Mouse (Mus musculus): ENCODE measurements at regions not wholly inside any gene's neighbourhood (a gene's known extent, or its start where the extent isn't known, plus 50 kb on each side); places are given as distances from the start of the nearest gene placed in this dataset.

DNA sequence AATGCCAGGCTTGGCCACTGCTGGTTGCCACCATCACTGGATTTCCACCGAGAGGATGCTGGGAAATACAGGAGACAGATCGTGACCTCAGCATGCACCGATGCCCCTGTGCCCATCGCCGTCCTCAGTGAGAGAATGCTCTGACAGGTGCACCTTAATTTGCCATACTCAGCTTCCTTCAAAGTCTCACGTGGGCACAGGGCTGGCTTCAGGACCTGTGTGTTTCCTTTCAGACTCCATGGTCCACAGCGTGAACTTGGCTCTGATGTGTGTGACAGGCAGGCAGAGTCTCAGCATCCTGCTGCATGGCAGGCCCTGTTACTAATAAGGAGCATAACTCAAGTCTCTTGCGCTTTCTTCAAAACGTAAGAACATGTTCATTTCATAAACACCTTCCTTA is 246.6 kb downstream of the Agtpbp1 start:
- no peak for TF ChIP-seq CTCF (IDR thresholded peaks at IDR 0.05; ENCODE audit: low read depth)
- TF ChIP-seq EP300 (optimal IDR thresholded peaks at IDR 0.05): no peak

Data from stomach, postnatal 0 days (tissue).